Mouse (Mus musculus): ENCODE results near the gene Atn1.

DNA sequence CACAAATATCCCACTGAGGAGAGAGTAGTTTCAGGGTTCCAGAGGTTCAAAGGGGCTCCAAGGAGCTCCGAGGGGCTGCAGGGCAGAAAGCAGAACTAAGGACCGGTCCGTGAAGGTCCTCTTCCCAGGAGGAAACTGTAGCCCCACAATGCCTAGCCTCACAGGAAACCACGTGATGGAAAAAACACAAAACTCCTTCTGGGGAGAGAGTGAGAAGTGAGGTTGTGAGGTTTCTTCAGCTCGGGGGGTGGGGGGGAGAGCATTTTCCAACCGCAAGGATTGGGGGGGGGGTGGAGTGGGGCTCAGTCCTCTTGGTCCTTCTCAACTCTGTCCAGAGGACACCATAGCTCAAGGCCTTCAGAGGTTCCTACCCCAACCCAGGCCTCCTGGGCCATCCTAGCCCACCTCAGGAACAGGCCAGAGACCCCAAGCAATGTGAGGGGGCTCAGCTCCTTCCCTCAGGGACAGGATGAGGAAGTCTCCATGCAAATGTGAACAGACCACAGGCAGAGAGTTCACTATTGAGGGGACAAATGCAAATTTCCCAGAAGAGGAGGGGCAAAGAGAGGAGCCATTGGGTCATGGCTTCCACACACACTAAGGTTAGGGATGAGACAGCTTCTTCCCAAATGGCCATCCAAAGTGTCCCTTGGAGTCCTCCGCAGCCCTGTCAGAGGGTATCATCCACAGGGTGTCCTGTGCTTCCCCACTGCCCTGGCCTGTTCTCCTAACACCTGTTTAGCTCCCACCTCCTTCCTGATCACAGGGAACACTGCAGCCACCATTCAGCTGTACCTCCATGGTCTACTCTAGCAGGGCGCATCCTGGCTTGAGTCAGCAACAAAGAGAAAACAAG, 26.2 kb downstream of the Atn1 start:
- TF ChIP-seq POLR2A (IDR thresholded peaks at IDR 0.05; ENCODE audit: low read depth, low read length) (no peak), CTCF (conservative IDR thresholded peaks at IDR 0.05; ENCODE audit: insufficient read depth, insufficient read length, low read depth, low read length) (no peak)
